Mouse (Mus musculus): ENCODE results near the gene Cirbp.

The Cirbp gene

GRCm38 (mm10) chr10:80165392-80166128, at the start of gene Cirbp:
Cirbp (plus strand) TSS chr10:80165985.
- DNase-seq = peak; percentile 60 to 70

- DNase-seq = peak; percentile 45 to 50
Observed at GRCm38 (mm10) chr10:80116563-80116926, 49.2 kb upstream of the Cirbp start.

GRCm38 (mm10) chr10:80116927-80117691, 48.7 kb upstream of the Cirbp start:
- peak; percentile 50 to 53 for DNase-seq

DNA sequence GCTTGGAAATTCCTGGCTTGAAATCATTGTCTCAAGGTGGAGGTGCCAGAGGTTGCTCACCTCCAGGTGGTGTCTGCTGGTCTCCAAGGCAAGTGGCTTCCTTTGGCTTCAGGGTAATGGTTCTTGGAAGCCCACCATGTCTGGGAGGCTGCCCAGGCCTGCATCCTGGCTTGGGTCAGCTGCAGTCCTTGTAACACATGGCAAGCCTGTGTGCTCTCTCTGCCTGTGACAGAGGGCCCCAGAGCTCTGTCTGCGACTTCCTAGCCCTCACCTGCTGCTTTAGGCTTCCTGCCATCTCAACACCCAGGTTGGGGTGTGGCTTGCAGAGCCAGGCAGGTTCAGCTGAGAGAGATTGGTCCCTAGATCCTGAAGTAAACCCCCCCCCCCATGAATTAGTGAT, 48.0 kb upstream of the Cirbp start:
- peak; percentile 76 to 81 for DNase-seq

- peak; percentile 69 for DNase-seq
Observed at GRCm38 (mm10) chr10:80118552-80118951, 47.2 kb upstream of the Cirbp start.

GRCm38 (mm10) chr10:80120146-80120545, 45.6 kb upstream of the Cirbp start:
- no peak for DNase-seq

DNA sequence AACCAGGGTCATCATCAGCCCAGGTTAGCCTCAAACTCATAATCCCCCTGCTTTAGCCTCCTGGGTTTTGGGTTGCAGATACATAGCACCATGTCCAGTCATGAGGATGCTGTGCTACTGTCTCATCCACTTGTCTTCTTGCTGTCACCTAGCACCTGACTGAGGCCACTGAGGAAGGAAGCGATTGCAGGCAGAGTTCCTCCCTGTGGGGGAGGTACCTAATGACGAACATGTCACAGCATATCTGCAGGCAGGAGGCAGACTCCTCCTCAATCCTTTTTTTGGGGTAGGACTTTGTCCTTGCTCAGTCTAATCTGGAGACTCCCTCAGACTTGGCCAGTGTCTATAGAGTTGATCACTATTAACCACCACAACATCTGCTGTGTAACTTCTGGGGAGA, 44.1 kb upstream of the Cirbp start:
- DNase-seq = no peak

GRCm38 (mm10) chr10:80123932-80124562, 41.7 kb upstream of the Cirbp start:
- DNase-seq = no peak

- DNase-seq = no peak
Observed at GRCm38 (mm10) chr10:80127920-80128319, 37.9 kb upstream of the Cirbp start.

DNA sequence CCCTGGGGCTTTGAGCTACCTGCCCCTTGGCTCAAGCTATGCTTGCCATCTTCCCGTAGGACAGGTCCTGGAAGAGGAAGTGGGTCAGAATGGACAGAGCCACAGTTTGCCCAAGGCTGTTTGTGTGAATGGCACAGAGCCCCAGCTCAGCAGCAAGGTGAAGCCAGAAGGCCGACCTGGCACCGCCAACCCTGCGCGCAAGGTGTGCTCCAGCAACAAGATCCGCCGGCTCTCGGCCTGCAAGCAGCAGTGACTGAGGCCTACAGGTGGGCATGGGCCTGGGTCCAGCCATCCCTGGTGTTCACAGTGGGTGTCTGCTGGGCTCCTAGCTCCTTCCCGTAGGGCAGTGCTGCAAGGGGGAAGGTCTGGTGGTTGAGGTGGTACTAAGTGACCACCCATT, 35.9 kb upstream of the Cirbp start:
- peak; percentile 72 to 75 for DNase-seq

- DNase-seq = peak in 1 of 2 experiments; percentile 11
Observed at GRCm38 (mm10) chr10:80130403-80131031, 35.3 kb upstream of the Cirbp start.

- DNase-seq = peak in 1 of 2 experiments; percentile 54
Observed at GRCm38 (mm10) chr10:80131316-80131951, 34.4 kb upstream of the Cirbp start.

DNA sequence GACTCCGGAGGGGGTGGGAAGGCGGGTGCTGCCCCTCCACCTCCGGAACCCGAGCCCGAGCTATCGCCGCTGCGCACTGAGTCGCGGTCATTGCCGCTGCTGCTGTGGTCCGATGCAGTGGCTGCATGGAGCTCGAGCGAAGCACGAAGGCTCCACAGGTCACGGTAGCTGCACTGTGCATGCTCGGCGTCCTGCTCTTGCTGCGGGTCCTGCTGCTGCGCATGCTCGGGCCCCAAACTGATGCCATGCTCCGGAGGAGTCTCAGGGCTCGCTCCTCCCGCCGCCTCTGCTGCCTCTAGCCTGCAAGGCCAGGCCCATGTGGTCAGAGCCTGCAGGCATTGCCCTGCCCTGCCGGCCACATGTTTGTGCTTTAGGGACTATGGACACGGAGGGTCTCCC, 33.8 kb upstream of the Cirbp start:
- no peak for DNase-seq

DNA sequence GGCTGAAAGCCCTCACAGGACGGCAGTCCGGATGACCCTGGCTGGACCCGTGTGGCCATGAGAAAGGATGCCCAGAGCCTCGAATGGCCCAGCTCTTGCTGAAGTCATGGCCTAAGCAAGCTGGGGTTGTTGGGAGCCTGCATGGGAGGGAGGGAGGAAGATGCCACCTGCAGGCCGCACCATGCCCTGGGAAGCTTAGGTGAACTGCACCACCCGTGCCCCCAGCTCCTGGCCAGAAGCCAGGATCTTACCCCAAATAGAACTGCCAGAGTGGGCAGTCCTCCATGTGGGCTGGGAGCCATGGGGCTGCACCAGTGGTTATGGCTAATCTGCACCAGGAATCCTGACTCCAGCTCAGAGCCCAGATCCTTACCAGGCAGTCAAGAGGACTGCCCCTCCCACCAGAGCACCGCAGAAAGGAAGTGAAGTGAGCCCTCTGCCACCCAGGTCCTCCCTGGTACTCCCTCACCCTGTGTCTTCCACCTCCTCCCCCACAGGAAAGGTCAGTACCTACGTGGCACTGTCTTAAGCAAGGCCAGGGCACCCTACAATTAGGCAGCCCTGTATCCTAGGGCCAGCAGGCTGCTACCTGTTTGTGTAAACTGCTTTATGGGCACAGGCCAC, 32.4 kb upstream of the Cirbp start:
- DNase-seq = peak; percentile 51 to 67

DNA sequence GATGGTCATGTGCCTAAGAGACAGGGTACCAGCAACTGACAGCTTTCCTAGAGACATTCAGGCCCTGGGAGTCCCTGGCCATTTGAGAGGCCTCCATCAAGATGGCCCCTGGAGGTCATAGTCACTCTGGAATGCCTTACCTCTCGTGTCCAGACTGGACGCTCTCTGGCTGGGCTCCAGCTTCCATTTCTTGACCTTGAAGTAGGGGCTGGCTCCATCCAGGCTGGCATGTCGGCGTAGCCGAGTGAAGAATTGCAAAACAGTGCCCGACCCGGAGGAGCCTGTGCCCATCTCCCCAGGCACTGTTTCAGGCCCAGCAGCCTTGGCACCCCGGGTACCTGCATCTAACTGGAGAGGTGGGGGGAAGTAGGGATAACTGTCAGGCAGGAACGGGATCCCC, 31.4 kb upstream of the Cirbp start:
- DNase-seq = peak in 1 of 2 experiments; percentile 44

DNA sequence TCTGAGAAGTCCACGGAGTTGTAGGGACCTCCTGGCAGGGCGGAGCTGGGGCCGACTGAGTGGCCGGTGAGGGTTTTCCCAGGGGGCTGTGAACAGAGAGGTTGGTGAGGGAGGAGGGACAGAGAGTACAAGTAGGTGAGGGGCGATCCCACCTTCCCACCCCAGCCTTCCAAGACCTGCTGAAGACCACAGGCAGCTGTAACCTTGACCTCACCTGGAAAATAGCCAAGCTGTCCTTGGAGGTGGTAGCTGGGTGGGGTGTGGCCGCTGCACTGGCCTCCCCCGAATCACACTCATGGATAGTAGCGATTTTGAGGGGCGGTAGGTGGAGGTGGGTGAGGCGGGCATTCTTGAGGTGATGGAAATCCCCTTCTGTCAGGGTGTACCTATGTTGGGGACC, 30.6 kb upstream of the Cirbp start:
- DNase-seq = no peak

- no peak for DNase-seq
Observed at GRCm38 (mm10) chr10:80135641-80136040, 30.1 kb upstream of the Cirbp start.

- DNase-seq = no peak
Observed at GRCm38 (mm10) chr10:80136179-80136951, 29.4 kb upstream of the Cirbp start.

DNA sequence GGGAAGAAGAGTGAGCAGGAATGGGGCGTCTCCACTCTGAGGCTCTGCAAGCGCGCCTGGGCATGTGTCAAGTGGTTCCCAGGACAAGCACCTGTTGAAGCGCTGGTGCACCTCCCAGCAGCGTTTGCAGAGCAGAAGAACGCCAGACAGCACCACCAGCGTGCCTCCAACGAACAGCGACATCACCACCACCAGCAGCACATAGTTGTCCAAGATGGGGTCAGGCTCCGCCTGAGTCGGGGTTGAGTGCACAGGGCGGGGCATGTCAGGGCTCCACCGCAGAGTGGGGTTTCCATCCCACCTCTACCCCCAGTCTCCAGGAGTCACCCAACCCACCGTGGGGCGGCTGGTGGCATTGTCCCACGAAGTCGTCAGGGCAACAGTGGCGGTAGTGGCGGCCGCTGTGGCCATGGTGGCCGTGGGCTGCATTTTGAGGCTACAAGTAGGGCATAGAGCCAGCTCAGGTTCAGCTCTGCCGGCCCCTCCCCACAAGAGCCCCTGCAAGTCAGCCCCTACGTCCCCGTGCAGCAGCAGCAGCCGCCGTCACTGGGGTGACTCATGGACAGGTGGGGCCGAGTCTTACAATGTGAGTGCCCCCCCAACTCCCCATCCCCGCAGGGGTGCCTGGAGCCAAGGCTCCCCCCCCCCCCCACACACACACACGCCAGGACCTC, 28.7 kb upstream of the Cirbp start:
- DNase-seq = peak; percentile 61 to 79

- peak; percentile 62 to 68 for DNase-seq
Observed at GRCm38 (mm10) chr10:80137626-80138552, 27.9 kb upstream of the Cirbp start.

Measured in cerebellum, postnatal 14 days (tissue).